Mouse (Mus musculus) cerebellum, adult 2 months (tissue): ENCODE data around the gene Tbc1d8. TPM values are rescaled to one million over a fixed set of nuclear protein-coding genes. Genes with fewer than 3 reads are reported as not detected.

Experiments used
- DNase-seq, 2 experiments: peaks; one replicate each; pipeline ENCODE4 v3.0.0; 2021
- H3K27ac ChIP-seq: fragments of 200-500 bp; 2 replicates; pipeline ENCODE4 v1.5.1; 2012; ENCODE audit warnings: low read length, control low read depth, inconsistent platforms; ENCODE audit not compliant: insufficient read depth
- H3K27me3 ChIP-seq: fragments of 200-500 bp; 2 replicates; pipeline ENCODE4 v1.6.1; 2012; ENCODE audit warnings: inconsistent platforms, mild to moderate bottlenecking, low read length, moderate library complexity; ENCODE audit not compliant: control insufficient read depth, insufficient read depth
- H3K4me1 ChIP-seq: fragments of 200-500 bp; 2 replicates; pipeline ENCODE4 v1.6.1; 2011; ENCODE audit warnings: low read length; ENCODE audit not compliant: control insufficient read depth, insufficient read depth
- H3K4me3 ChIP-seq: fragments of 200-500 bp; replicated peaks from 2 replicates; pipeline ENCODE3; 2011; ENCODE audit warnings: mild to moderate bottlenecking, low read depth, low read length, control low read depth; ENCODE audit not compliant: insufficient read depth
- CTCF ChIP-seq: fragments of 200-500 bp; IDR thresholded peaks from 2 replicates; pipeline ENCODE4 v1.5.1; 2011; ENCODE audit warnings: low read depth, mild to moderate bottlenecking, control low read depth, low read length, moderate library complexity, borderline replicate concordance; ENCODE audit not compliant: insufficient read depth
- POLR2A ChIP-seq: fragments of 200-500 bp; IDR thresholded peaks from 2 replicates; pipeline ENCODE4 v1.6.1; 2011; ENCODE audit warnings: low read length, control low read depth, borderline replicate concordance; ENCODE audit not compliant: insufficient read depth
- WGBS: fragments of 180-500 bp; shearing (Covaris S2); methylation state at CpG from one replicate; pipeline ENCODE4 v1.1.7; 2018; 5-methylcytosine and 5-hydroxymethylcytosine counted together
- polyA plus RNA-seq: library from polyadenylated mRNA; depleted of rRNA; stranded (reverse); fragments of >200 nt; gene quantifications from 2 replicates; pipeline ENCODE4 v1.2.3, GENCODE M21; 2012

Tbc1d8 gene
- polyA plus RNA-seq, 1 experiment = 29.2 TPM

DNA sequence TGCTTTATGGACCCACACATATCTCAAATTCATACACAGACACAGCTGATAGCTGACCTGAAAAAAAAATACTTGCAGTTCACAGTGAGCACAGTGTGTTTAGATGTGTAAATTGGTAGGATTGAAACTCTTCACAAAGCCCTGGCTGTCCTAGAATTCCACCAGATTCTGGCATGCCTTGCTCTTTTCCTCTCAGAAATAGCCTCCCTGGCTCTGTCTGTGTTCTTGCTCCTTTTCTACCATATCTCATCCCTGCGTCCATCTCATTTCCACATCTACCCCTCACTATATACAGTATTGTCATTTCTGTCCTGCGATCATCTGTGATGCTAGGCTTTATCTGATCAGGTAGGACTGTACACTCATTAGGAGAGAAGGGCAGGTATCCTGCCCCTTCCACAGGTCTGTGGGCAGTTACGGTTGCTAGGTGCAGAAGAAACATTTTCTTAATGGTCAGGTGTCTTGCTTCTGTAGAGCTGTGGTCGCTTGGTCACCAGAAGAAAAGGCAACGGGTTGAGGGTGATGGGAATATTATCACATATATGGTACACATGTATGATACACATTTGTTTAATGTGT is 104.2 kb downstream of the Tbc1d8 start:
- WGBS = 85% methylated on average over 5 of the region's 5 CpGs
- peak in 1 of 2 experiments; percentile 5 for DNase-seq

DNA sequence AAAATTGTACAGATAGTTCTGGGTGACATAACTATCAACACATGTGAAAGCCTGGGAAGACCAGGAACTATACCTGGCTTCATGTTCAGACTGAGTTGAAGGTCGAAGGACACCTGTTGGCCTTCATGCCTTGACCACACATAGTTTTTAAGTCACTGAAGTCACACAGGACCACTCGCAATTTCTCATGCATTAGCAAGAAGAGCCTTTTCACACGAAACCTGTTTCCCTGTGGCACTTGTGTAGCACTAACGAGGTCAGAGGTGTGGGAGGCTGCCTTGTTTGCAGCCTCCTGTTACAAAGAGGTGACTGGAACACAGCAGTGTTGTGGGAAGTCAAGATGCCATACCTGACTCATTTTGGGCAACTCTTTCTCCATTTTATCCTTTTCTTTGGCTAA is 105.2 kb downstream of the Tbc1d8 start:
- no peak overlapping the region for H3K4me3 ChIP-seq
- no peak overlapping the region for H3K27ac ChIP-seq
- no peak for TF ChIP-seq CTCF
- H3K4me1 ChIP-seq = no peaks in the 10 kb centered on the region; the same call in 1 of the 2 replicates
- no peaks in the 10 kb centered on the region for H3K27me3 ChIP-seq
- peak in 1 of 2 experiments; percentile 4 for DNase-seq
- WGBS = 83% methylated on average over 4 of the region's 4 CpGs

More for the DNA sequence above, 104.2 kb downstream of the Tbc1d8 start:
- Histone ChIP-seq H3K4me3 (no peak overlapping the region), H3K4me1 (no peaks in the 10 kb centered on the region; the same call in 1 of the 2 replicates), H3K27ac (no peak overlapping the region), H3K27me3 (no peaks in the 10 kb centered on the region)
- TF ChIP-seq CTCF (no peak), POLR2A (no peak)

- H3K27me3 ChIP-seq = no peaks in the 10 kb centered on the region
- WGBS = 55% methylated on average over 8 of the region's 8 CpGs
- TF ChIP-seq CTCF = no peak
These were observed 106.2 kb downstream of the Tbc1d8 start for GRCm38 (mm10) chr1:39372220-39372843.

GRCm38 (mm10) chr1:39370431-39370830 is 108.1 kb downstream of the Tbc1d8 start:
- Histone ChIP-seq H3K4me1 (no peaks in the 10 kb centered on the region), H3K27me3 (no peaks in the 10 kb centered on the region), H3K27ac (no peak overlapping the region), H3K4me3 (no peak overlapping the region)
- peak in 1 of 2 experiments; percentile 4 for DNase-seq
- TF ChIP-seq CTCF (no peak), POLR2A (no peak)
- WGBS = 92% methylated on average over 6 of the region's 6 CpGs

More at GRCm38 (mm10) chr1:39372220-39372843, 106.2 kb downstream of the Tbc1d8 start:
- H3K4me3 ChIP-seq = no peak overlapping the region
- H3K27ac ChIP-seq = no peak overlapping the region
- H3K4me1 ChIP-seq = no peaks in the 10 kb centered on the region; the same call in 1 of the 2 replicates
- DNase-seq = peak in 1 of 2 experiments; percentile 10

DNA sequence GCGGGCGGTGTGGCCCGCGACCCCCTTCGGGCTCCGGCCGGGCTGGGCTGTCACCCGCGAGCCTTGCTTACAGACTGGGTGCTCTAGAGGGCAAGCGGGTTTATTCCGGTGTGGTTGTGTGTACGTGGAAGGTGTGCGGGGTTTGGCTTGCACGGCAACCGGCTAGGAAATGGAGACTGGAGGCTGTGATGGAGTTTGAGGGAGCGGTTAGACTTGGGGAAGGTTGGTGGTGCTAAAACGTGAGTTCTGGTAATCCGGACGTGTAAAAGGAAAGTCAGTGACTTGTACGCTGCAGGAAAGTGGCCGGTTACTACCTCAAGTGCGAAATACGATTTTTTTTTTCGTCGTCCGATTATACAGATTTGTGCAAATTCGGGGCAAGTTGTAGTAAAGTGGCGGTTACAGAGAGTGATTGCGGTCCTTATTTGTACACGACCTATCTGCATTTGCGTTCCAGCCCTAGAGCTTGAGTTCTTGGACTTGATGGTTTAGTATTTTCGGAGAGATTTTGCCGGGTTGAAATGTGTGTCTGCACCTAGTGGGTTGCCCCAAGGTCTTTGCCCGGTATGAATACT is 110.2 kb downstream of the Tbc1d8 start:
- Histone ChIP-seq H3K4me1 (no peaks in the 10 kb centered on the region), H3K27ac (peak overlapping the region; percentile 35), H3K4me3 (peak overlapping the region; percentile 93), H3K27me3 (no peaks in the 10 kb centered on the region)
- under 1% methylated on average over 34 of the region's 34 CpGs for WGBS
- no peak for TF ChIP-seq POLR2A
- DNase-seq = no peak

DNA sequence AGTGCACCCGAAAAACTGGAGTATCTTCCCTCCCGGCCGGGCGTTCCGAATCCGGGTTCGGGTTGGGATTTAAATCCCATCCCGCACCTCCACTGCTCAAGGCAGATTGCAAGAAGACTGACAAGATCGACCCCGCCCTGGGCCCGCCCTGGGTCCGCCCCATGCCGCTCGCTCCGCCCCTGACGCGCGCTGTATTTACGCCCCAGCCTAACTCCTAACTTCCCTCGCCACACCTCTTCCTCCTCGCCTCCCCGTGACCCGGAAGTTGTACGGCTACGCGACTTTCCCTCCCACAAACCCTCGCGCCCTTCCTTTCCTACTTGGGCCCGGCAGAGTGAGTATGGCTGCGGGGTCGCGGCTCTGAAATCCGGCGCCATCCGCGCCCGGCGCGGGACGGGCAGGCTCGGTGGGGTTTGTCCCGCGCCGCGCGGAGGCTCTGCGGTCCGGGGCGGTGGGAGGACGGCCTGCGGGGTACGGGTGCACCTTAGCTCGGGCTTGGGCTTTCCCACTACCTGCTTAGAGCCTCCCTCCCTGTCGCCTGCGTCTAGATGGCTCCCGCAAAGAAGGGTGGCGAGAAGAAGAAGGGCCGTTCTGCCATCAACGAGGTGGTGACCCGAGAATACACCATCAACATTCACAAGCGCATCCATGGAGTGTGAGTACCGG is 110.8 kb downstream of the Tbc1d8 start, which contains the start of gene Rpl31:
Gene Rpl31, plus strand, starts transcription at position 242 of the 666 bp plus-strand sequence.
- peak; percentile 98 for DNase-seq
- H3K27ac ChIP-seq = peak within 1 kb of the TSS; percentile 35
- H3K27me3 ChIP-seq = no peaks in the 10 kb centered on the region
- under 1% methylated on average over 62 of the region's 62 CpGs for WGBS
- peak; percentile 68; the same call in 1 of the 2 replicates for TF ChIP-seq POLR2A
- TF ChIP-seq CTCF = no peak
- peak within 1 kb of the TSS; percentile 93 for H3K4me3 ChIP-seq
- H3K4me1 ChIP-seq = no peaks in the 10 kb centered on the region

DNA sequence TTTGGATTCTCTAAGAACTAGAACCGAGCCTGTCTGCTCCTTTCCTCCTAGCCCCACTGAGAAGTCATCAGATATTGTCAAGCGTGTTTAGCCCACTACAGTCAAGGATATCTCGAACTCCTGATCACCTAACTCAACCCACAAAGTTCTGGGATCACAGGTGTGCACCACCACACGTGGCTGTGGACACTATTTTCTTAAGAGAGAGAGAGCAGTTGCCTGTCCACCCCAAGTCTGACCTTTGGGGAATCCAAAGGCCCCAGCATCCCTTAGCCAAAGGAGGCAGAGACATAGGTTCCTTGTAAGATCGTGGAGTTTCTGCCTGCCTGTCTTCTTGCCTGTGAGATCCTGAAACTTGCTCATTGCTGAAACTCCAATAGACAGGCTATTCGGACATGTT is 111.5 kb downstream of the Tbc1d8 start:
- TF ChIP-seq CTCF (no peak), POLR2A (no peak)
- Histone ChIP-seq H3K4me3 (peak overlapping the region; percentile 69), H3K27me3 (no peaks in the 10 kb centered on the region), H3K4me1 (no peaks in the 10 kb centered on the region), H3K27ac (peak overlapping the region; percentile 30)
- no peak for DNase-seq
- WGBS = 20% methylated on average over 6 of the region's 6 CpGs

GRCm38 (mm10) chr1:39365562-39365961 is 113.0 kb downstream of the Tbc1d8 start:
- WGBS = 96% methylated on average over 1 of the region's 1 CpGs
- no peak overlapping the region for H3K27ac ChIP-seq
- H3K27me3 ChIP-seq = no peaks in the 10 kb centered on the region
- no peak for TF ChIP-seq POLR2A
- TF ChIP-seq CTCF = no peak
- no peak for DNase-seq
- H3K4me1 ChIP-seq = no peaks in the 10 kb centered on the region
- no peak overlapping the region for H3K4me3 ChIP-seq
